Mouse (Mus musculus) heart, adult 2 months (tissue): ENCODE results near the gene Cmah. TPM values are rescaled to one million over a fixed set of nuclear protein-coding genes. Genes with fewer than 3 reads are reported as not detected.
"Not testable (repeated sequence)": the region's sequence is repeated elsewhere in the genome, so short reads cannot be mapped to it uniquely, and the experiment has no call there.

ENCODE experiments used
- DNase-seq, 2 experiments: peaks; one replicate each; pipeline ENCODE4 v3.0.0; 2021
- H3K27ac ChIP-seq: fragments of 200-600 bp; 2 replicates; pipeline ENCODE4 v1.8.1; 2022
- H3K27me3 ChIP-seq: fragments of 200-500 bp; 2 replicates; pipeline ENCODE4 v1.6.1; 2012; ENCODE audit warnings: mild to moderate bottlenecking, low read length, inconsistent platforms, mixed read lengths; ENCODE audit not compliant: control insufficient read depth, insufficient read depth
- H3K36me3 ChIP-seq: fragments of 200-500 bp; 2 replicates; pipeline ENCODE4 v1.6.1; 2012; ENCODE audit warnings: low read length, inconsistent platforms; ENCODE audit not compliant: control insufficient read depth, insufficient read depth
- H3K4me1 ChIP-seq: fragments of 200-500 bp; 2 replicates; pipeline ENCODE4 v1.6.1; 2011; ENCODE audit warnings: low read length; ENCODE audit not compliant: control insufficient read depth, insufficient read depth
- H3K4me3 ChIP-seq: fragments of 200-600 bp; 2 replicates; pipeline ENCODE4 v1.8.1; 2022
- H3K79me2 ChIP-seq: fragments of 200-500 bp; replicated peaks from 2 replicates; pipeline ENCODE4 v1.6.1; 2012; ENCODE audit warnings: mild to moderate bottlenecking, inconsistent platforms, low read length, moderate library complexity, mixed read lengths; ENCODE audit not compliant: control insufficient read depth, insufficient read depth
- H3K9ac ChIP-seq: fragments of 200-500 bp; 2 replicates; pipeline ENCODE4 v1.6.1; 2012; ENCODE audit warnings: low read depth, mild to moderate bottlenecking, control low read depth, inconsistent platforms, low read length, mixed read lengths
- CTCF ChIP-seq: fragments of 200-600 bp; IDR thresholded peaks from 2 replicates; pipeline ENCODE4 v1.8.1; 2022; ENCODE audit warnings: antibody characterized with exemption, mild to moderate bottlenecking, moderate library complexity
- EP300 ChIP-seq: fragments of 200-500 bp; IDR thresholded peaks from 2 replicates; pipeline ENCODE4 v1.6.1; 2011; ENCODE audit warnings: low read depth, low read length, control low read depth; ENCODE audit not compliant: insufficient read depth
- POLR2A ChIP-seq: fragments of 200-500 bp; IDR thresholded peaks from 2 replicates; pipeline ENCODE4 v1.6.1; 2011; ENCODE audit warnings: mild to moderate bottlenecking, low read depth, low read length, control low read depth; ENCODE audit not compliant: insufficient read depth
- WGBS: fragments of 180-500 bp; shearing (Covaris S2); methylation state at CpG from one replicate; pipeline ENCODE4 v1.1.7; 2018; 5-methylcytosine and 5-hydroxymethylcytosine counted together
- intact Hi-C: fragments of 180-260 bp; cut with DNase I; formaldehyde crosslinking; loops from one replicate; pipeline ENCODE4 v1.15.1; 2025
- polyA plus RNA-seq: library from polyadenylated mRNA; depleted of rRNA; stranded (reverse); fragments of >200 nt; gene quantifications from 2 replicates; pipeline ENCODE4 v1.2.3, GENCODE M21; 2012
- total RNA-seq, 2 experiments: library from RNA; stranded (reverse); gene quantifications; 2 replicates each; pipeline ENCODE4 v1.2.3; 2021

The Cmah gene
- total and polyA plus RNA-seq, 3 experiments = 0.84 to 4.0 (median 2.7) TPM

DNA sequence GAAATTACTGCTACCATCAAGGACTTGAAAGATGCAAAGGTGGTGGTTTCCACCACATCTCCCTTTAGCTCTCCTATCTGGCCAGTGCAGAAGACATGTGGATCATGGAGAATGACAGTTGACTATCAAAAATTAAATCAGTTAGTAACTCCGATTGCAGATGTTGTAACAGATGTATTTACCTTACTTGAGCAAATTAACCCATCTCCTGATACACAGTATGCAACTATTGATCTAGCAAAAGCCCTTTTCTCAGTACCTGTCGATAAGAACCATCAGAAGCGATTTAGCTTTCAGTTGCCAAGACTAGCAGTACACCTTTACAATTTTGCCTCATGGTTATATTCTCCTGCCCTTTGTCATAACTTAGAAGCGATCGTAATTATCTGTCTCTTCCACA, 25.8 kb downstream of the Cmah start:
- WGBS = 90% methylated on average over 5 of the region's 5 CpGs
- Histone ChIP-seq H3K27ac (no peak overlapping the region), H3K4me1 (no peaks in the 10 kb centered on the region), H3K36me3 (no peaks in the 10 kb centered on the region), H3K9ac (no peak overlapping the region), H3K27me3 (no peaks in the 10 kb centered on the region), H3K79me2 (no peaks in the 10 kb centered on the region), H3K4me3 (no peak overlapping the region)
- no peak for TF ChIP-seq POLR2A
- no peak for TF ChIP-seq CTCF
- TF ChIP-seq EP300 = no peak
- DNase-seq = no peak
- intact Hi-C loops = no loop called here

DNA sequence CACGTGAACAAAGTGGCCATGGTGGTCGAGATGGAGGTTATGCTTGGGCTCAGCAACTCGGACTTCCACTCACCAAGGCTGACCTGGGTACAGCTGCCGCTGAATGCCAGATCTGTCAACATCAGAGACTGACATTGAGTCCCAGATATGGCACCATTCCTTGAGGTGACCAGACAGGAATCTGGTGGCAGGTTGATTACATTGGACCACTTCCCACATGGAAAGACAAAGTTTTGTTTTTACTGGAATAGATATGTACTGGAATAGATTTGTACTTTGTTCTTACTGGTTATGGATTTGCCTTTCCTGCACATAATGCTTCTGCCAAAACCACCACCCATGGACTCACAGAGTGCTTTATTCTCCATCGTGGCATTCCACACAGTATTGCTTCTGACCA, 27.5 kb downstream of the Cmah start:
- H3K9ac ChIP-seq = no peak overlapping the region
- no peaks in the 10 kb centered on the region for H3K79me2 ChIP-seq
- 72% methylated on average over 5 of the region's 5 CpGs for WGBS
- DNase-seq = no peak
- TF ChIP-seq EP300 = no peak
- no peak for TF ChIP-seq CTCF
- no peak for TF ChIP-seq POLR2A
- H3K4me3 ChIP-seq = no peak overlapping the region
- H3K27ac ChIP-seq = no peak overlapping the region
- H3K4me1 ChIP-seq = no peaks in the 10 kb centered on the region
- intact Hi-C loops = no loop called here
- H3K36me3 ChIP-seq = no peaks in the 10 kb centered on the region
- H3K27me3 ChIP-seq = no peaks in the 10 kb centered on the region

DNA sequence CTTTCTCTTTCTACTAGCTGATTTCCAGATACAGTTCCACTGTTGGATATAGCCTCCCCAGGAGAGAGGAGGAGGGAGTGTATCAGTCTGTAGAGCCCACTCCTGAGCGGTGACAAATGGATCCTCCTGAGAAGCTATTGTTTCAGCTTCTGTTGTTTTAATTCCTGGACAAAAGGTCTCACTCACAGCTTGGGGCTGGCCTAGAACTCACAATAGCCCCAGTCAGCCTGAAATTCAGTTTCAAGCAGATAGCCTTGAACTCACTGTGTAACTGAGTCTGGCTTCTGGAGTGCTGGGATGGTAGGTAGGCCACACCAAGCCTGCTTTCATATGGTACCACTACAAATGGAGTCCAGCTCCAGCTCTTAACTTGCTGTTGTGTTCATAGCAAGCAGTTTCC, 32.0 kb downstream of the Cmah start:
- no peaks in the 10 kb centered on the region for H3K36me3 ChIP-seq

GRCm38 (mm10) chr13:24365191-24365590, 38.0 kb downstream of the Cmah start:
- H3K4me3 ChIP-seq = no peak overlapping the region
- H3K9ac ChIP-seq = no peak overlapping the region
- no peaks in the 10 kb centered on the region for H3K36me3 ChIP-seq
- DNase-seq = no peak
- intact Hi-C loops = no loop called here
- no peaks in the 10 kb centered on the region for H3K27me3 ChIP-seq
- 93% methylated on average over 6 of the region's 6 CpGs for WGBS
- TF ChIP-seq CTCF (no peak), POLR2A (no peak), EP300 (no peak)
- no peaks in the 10 kb centered on the region for H3K79me2 ChIP-seq
- H3K27ac ChIP-seq = no peak overlapping the region
- no peaks in the 10 kb centered on the region for H3K4me1 ChIP-seq

More for the DNA sequence above, 32.0 kb downstream of the Cmah start:
- DNase-seq = no peak
- H3K27ac ChIP-seq = no peak overlapping the region
- intact Hi-C loops = no loop called here
- no peaks in the 10 kb centered on the region for H3K27me3 ChIP-seq
- no peaks in the 10 kb centered on the region for H3K79me2 ChIP-seq
- H3K9ac ChIP-seq = no peak overlapping the region
- WGBS = 81% methylated on average over 1 of the region's 1 CpGs
- H3K4me1 ChIP-seq = no peaks in the 10 kb centered on the region
- TF ChIP-seq CTCF (no peak), POLR2A (no peak), EP300 (no peak)
- no peak overlapping the region for H3K4me3 ChIP-seq

- Histone ChIP-seq H3K9ac (no peak overlapping the region), H3K79me2 (no peaks in the 10 kb centered on the region), H3K4me3 (no peak overlapping the region), H3K27ac (no peak overlapping the region), H3K36me3 (no peaks in the 10 kb centered on the region; the same call in 1 of the 2 replicates), H3K27me3 (no peaks in the 10 kb centered on the region), H3K4me1 (peaks cover 7% of the 10 kb centered on the region)
- DNase-seq = no peak
- TF ChIP-seq CTCF = no peak
- no peak for TF ChIP-seq POLR2A
- 91% methylated on average over 7 of the region's 7 CpGs for WGBS
- intact Hi-C loops = no loop called here
These were observed 45.8 kb downstream of the Cmah start for GRCm38 (mm10) chr13:24372893-24373599.

DNA sequence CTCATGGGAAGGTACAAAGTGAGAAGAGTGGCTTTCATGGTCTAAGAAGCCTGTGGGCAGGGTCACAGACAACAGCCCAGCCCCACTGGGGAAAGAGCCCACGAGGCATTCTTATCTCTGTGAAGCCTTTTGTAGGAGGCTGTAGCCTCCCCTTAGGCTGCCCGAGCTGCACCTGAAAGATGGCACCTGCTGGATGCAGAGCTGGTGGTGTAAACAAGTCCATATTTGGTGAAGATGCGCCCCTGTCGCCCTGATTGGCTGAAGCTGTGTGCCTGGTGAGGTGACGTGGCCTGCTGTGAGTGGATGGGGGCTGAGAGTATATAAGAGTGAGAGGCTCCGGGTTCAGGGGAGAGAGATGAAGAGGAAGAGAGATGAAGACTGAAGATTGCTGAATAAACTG, 47.4 kb downstream of the Cmah start:
- not testable (repeated sequence) for DNase-seq, H3K79me2 ChIP-seq, H3K9ac ChIP-seq, H3K36me3 ChIP-seq, H3K4me3 ChIP-seq, H3K27ac ChIP-seq, H3K27me3 ChIP-seq, H3K4me1 ChIP-seq
- WGBS = 79% methylated on average over 6 of the region's 6 CpGs
- intact Hi-C loops = loop anchor here (5.0 kb wide), 1 partner anchor 37 kb away; no protein-coding TSS in a partner anchor
